Mouse (Mus musculus): ENCODE measurements around the gene Stard9. TPM values are rescaled to one million over a fixed set of nuclear protein-coding genes. Genes with fewer than 3 reads are reported as not detected.

Gene Stard9
- polyA plus RNA-seq, 1 experiment from 2014 or later, result 14.1 TPM

- no peak overlapping the region for H3K4me2 ChIP-seq
- no peak overlapping the region for H3K9ac ChIP-seq
- no peaks in the 10 kb centered on the region for H3K4me1 ChIP-seq (ENCODE audit: insufficient read depth)
- WGBS, result 71% methylated on average over 5 of the region's 5 CpGs
- H3K4me3 ChIP-seq (ENCODE audit: low read depth, low read length), result no peak overlapping the region
- H3K36me3 ChIP-seq (ENCODE audit: insufficient read depth), result peaks cover 60% of the 10 kb centered on the region
- H3K27me3 ChIP-seq (ENCODE audit: insufficient read depth, low read length), result no peaks in the 10 kb centered on the region
- TF ChIP-seq CTCF (IDR thresholded peaks at IDR 0.05; ENCODE audit: low read depth), result no peak
- DNase-seq, result no peak
- no peak for ATAC-seq (ENCODE audit: insufficient read depth)
- no peak overlapping the region for H3K27ac ChIP-seq (ENCODE audit: low read depth)
- H3K9me3 ChIP-seq (ENCODE audit: low read depth, low read length), result no peaks in the 10 kb centered on the region
Observed at GRCm38 (mm10) chr2:120702675-120703074, 73.8 kb downstream of the Stard9 start.

GRCm38 (mm10) chr2:120707041-120707440 lies 78.1 kb downstream of the Stard9 start:
- Histone ChIP-seq H3K9ac (no peak overlapping the region), H3K36me3 (ENCODE audit: insufficient read depth) (peaks cover 40% of the 10 kb centered on the region; the same call in 1 of the 2 replicates), H3K27me3 (ENCODE audit: insufficient read depth, low read length) (no peaks in the 10 kb centered on the region), H3K9me3 (ENCODE audit: low read depth, low read length) (no peaks in the 10 kb centered on the region), H3K27ac (ENCODE audit: low read depth) (no peak overlapping the region), H3K4me1 (ENCODE audit: insufficient read depth) (no peaks in the 10 kb centered on the region), H3K4me3 (ENCODE audit: low read depth, low read length) (no peak overlapping the region), H3K4me2 (no peak overlapping the region)
- ATAC-seq (ENCODE audit: insufficient read depth), result no peak
- TF ChIP-seq CTCF (IDR thresholded peaks at IDR 0.05; ENCODE audit: low read depth), result no peak
- DNase-seq, result no peak

GRCm38 (mm10) chr2:120710154-120710553 lies 81.2 kb downstream of the Stard9 start:
- H3K4me1 ChIP-seq (ENCODE audit: insufficient read depth), result no peaks in the 10 kb centered on the region
- no peak for ATAC-seq (ENCODE audit: insufficient read depth)
- H3K27ac ChIP-seq (ENCODE audit: low read depth), result no peak overlapping the region
- H3K27me3 ChIP-seq (ENCODE audit: insufficient read depth, low read length), result no peaks in the 10 kb centered on the region
- 78% methylated on average over 3 of the region's 3 CpGs for WGBS
- H3K36me3 ChIP-seq (ENCODE audit: insufficient read depth), result peaks cover 50% of the 10 kb centered on the region
- TF ChIP-seq CTCF (IDR thresholded peaks at IDR 0.05; ENCODE audit: low read depth), result no peak
- no peak overlapping the region for H3K9ac ChIP-seq
- no peak overlapping the region for H3K4me3 ChIP-seq (ENCODE audit: low read depth, low read length)
- no peak for DNase-seq
- no peak overlapping the region for H3K4me2 ChIP-seq
- no peaks in the 10 kb centered on the region for H3K9me3 ChIP-seq (ENCODE audit: low read depth, low read length)

- H3K36me3 ChIP-seq (ENCODE audit: insufficient read depth), result peaks cover 55% of the 10 kb centered on the region
Observed at GRCm38 (mm10) chr2:120710948-120711347, 82.0 kb downstream of the Stard9 start.

DNA sequence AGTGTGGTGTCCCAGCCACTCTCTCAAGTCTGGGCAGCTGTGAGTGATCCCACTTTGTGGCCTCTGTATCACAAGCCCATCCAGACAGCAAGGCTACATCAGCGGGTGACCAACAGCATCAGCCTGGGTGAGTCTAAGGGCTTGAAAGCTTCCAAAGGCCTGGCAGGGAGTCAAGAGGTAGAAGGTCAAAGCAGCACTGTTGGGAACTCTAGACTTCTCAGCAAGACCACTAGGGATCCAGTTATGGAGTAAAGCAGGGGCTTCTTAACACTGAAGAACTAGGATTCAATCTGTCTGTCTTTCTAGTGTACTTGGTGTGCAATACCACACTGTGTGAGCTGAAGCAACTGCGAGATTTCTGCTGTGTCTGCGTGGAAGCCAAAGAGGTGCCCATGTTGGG lies 84.5 kb downstream of the Stard9 start:
- no peak overlapping the region for H3K9ac ChIP-seq
- DNase-seq (no peak), ATAC-seq (ENCODE audit: insufficient read depth) (no peak)
- TF ChIP-seq CTCF (IDR thresholded peaks at IDR 0.05; ENCODE audit: low read depth), result no peak
- H3K4me3 ChIP-seq (ENCODE audit: low read depth, low read length), result no peak overlapping the region
- H3K36me3 ChIP-seq (ENCODE audit: insufficient read depth), result peaks cover 74% of the 10 kb centered on the region
- no peak overlapping the region for H3K4me2 ChIP-seq
- H3K27me3 ChIP-seq (ENCODE audit: insufficient read depth, low read length), result no peaks in the 10 kb centered on the region
- no peak overlapping the region for H3K27ac ChIP-seq (ENCODE audit: low read depth)
- H3K9me3 ChIP-seq (ENCODE audit: low read depth, low read length), result no peaks in the 10 kb centered on the region
- 93% methylated on average over 3 of the region's 3 CpGs for WGBS
- no peaks in the 10 kb centered on the region for H3K4me1 ChIP-seq (ENCODE audit: insufficient read depth)

More at GRCm38 (mm10) chr2:120710948-120711347, 82.0 kb downstream of the Stard9 start:
- TF ChIP-seq CTCF (IDR thresholded peaks at IDR 0.05; ENCODE audit: low read depth), result no peak
- Histone ChIP-seq H3K9me3 (ENCODE audit: low read depth, low read length) (no peaks in the 10 kb centered on the region), H3K4me2 (no peak overlapping the region), H3K4me1 (ENCODE audit: insufficient read depth) (no peaks in the 10 kb centered on the region), H3K27me3 (ENCODE audit: insufficient read depth, low read length) (no peaks in the 10 kb centered on the region), H3K9ac (no peak overlapping the region), H3K4me3 (ENCODE audit: low read depth, low read length) (no peak overlapping the region), H3K27ac (ENCODE audit: low read depth) (no peak overlapping the region)
- 83% methylated on average over 3 of the region's 3 CpGs for WGBS
- DNase-seq (no peak), ATAC-seq (ENCODE audit: insufficient read depth) (no peak)

- Histone ChIP-seq H3K4me1 (ENCODE audit: insufficient read depth) (no peaks in the 10 kb centered on the region), H3K36me3 (ENCODE audit: insufficient read depth) (peaks cover 93% of the 10 kb centered on the region), H3K9me3 (ENCODE audit: low read depth, low read length) (no peaks in the 10 kb centered on the region), H3K27me3 (ENCODE audit: insufficient read depth, low read length) (no peaks in the 10 kb centered on the region), H3K4me3 (ENCODE audit: low read depth, low read length) (no peak overlapping the region), H3K9ac (no peak overlapping the region), H3K4me2 (no peak overlapping the region), H3K27ac (ENCODE audit: low read depth) (no peak overlapping the region)
- WGBS, result 92% methylated on average over 8 of the region's 8 CpGs
- no peak for DNase-seq
- no peak for ATAC-seq (ENCODE audit: insufficient read depth)
- no peak for TF ChIP-seq CTCF (IDR thresholded peaks at IDR 0.05; ENCODE audit: low read depth)
Observed at GRCm38 (mm10) chr2:120718496-120718895, 89.6 kb downstream of the Stard9 start.

GRCm38 (mm10) chr2:120720821-120721220 lies 91.9 kb downstream of the Stard9 start:
- no peak for TF ChIP-seq CTCF (IDR thresholded peaks at IDR 0.05; ENCODE audit: low read depth)
- Histone ChIP-seq H3K4me3 (ENCODE audit: low read depth, low read length) (no peak overlapping the region), H3K27me3 (ENCODE audit: insufficient read depth, low read length) (no peaks in the 10 kb centered on the region), H3K4me2 (no peak overlapping the region), H3K27ac (ENCODE audit: low read depth) (no peak overlapping the region), H3K36me3 (ENCODE audit: insufficient read depth) (peaks cover 96% of the 10 kb centered on the region), H3K4me1 (ENCODE audit: insufficient read depth) (no peaks in the 10 kb centered on the region), H3K9me3 (ENCODE audit: low read depth, low read length) (no peaks in the 10 kb centered on the region), H3K9ac (no peak overlapping the region)
- WGBS, result 87% methylated on average over 6 of the region's 6 CpGs
- ATAC-seq (ENCODE audit: insufficient read depth) (no peak), DNase-seq (no peak)

- Histone ChIP-seq H3K36me3 (ENCODE audit: insufficient read depth) (peaks cover 97% of the 10 kb centered on the region), H3K9ac (no peak overlapping the region), H3K4me3 (ENCODE audit: low read depth, low read length) (no peak overlapping the region), H3K27me3 (ENCODE audit: insufficient read depth, low read length) (no peaks in the 10 kb centered on the region), H3K27ac (ENCODE audit: low read depth) (no peak overlapping the region), H3K9me3 (ENCODE audit: low read depth, low read length) (no peaks in the 10 kb centered on the region), H3K4me1 (ENCODE audit: insufficient read depth) (no peaks in the 10 kb centered on the region), H3K4me2 (no peak overlapping the region)
- DNase-seq (no peak), ATAC-seq (ENCODE audit: insufficient read depth) (no peak)
- no peak for TF ChIP-seq CTCF (IDR thresholded peaks at IDR 0.05; ENCODE audit: low read depth)
- 90% methylated on average over 2 of the region's 2 CpGs for WGBS
Observed at GRCm38 (mm10) chr2:120721911-120722310, 93.0 kb downstream of the Stard9 start.
